8 mouse cellular contexts compared by ENCODE assay signal in the genomic region with DNA sequence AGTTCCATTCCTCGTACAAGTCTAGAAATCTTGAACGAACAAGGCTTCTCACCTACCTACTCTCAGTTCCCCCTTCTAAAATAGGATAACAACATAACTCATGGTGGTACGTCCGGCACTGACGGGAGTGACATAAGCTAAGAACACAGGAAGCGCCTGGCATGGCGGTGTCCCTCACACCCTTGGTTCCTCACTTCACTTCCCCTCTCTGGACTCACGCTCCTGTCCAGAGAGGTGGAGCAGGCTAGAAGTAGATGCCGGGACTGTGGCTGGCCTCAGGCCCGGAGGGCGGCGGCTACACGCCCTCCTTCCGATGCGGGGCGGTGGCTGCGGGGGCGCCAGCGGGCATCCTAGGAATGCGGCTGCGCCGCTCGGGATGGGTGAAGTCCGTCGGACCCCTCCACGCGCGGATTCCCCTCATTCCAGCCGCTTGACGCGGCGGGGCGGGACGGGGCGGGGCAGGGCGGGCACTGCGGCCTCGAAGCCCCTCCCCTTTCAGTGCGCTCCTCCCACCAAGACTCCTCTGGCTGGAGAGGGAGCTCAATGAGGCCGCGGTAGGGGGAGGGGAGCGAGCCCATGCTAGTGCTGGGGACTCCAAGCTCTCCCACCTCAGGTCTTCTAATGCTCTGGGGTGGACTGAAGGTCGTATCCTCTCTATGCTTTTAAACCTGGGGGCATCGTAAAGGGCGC. TPM values are rescaled to one million over a fixed set of nuclear protein-coding genes. Genes with fewer than 3 reads are reported as not detected.
DNase-seq lines count a peak whose midpoint lies in the region; ATAC-seq and TF ChIP-seq lines count a peak whose summit lies in the region.

No protein-coding gene starts in this region.

- peak; percentile 99 for DNase-seq in 3134 (ENCODE audit: extremely low read depth, insufficient read length, low spot score)
- peak; percentile 90 to 95 for DNase-seq in adrenal gland, adult (ENCODE audit: inconsistent age in 2 of 2, low spot score in 1 of 2)
- DNase-seq in embryo, embryonic 10 days (ENCODE audit: low spot score): peak; percentile 93
- peak; percentile 99 for DNase-seq in heart, adult 11 months
- peak; percentile 96 for DNase-seq in kidney, adult 11 months
- DNase-seq in liver, embryonic 14.5 days (ENCODE audit: low read depth in 3 of 3, low spot score in 3 of 3): peak; percentile 65 to 76 (median 71)
- peak; percentile 55 to 87 for DNase-seq in natural killer cell, adult 2 months (ENCODE audit: low spot score in 2 of 2)
- DNase-seq in stomach, postnatal 0 days (ENCODE audit: low spot score): peak; percentile 95

- TF ChIP-seq EP300 in liver, embryonic 14.5 days (IDR thresholded peaks at IDR 0.05; ENCODE audit: low read depth): no peak
- TF ChIP-seq EP300 in stomach, postnatal 0 days (optimal IDR thresholded peaks at IDR 0.05): peak; percentile 39

- peak overlapping the region; percentile 92 for H3K27ac ChIP-seq in liver, embryonic 14.5 days
- peak overlapping the region; percentile 97 for H3K27ac ChIP-seq in stomach, postnatal 0 days (replicated peaks)

- peak overlapping the region; percentile 96 for H3K4me2 ChIP-seq in liver, embryonic 14.5 days (ENCODE audit: low read depth)
- H3K4me2 ChIP-seq in stomach, postnatal 0 days (replicated peaks; ENCODE audit: low read depth): peak overlapping the region; percentile 77

- peak overlapping the region; percentile 59 to 85 for H3K4me3 ChIP-seq in liver, embryonic 14.5 days (ENCODE audit: insufficient read depth in 1 of 2, low read depth in 2 of 2, low read length in 2 of 2)
- H3K4me3 ChIP-seq in stomach, postnatal 0 days (ENCODE audit: low read depth, low read length): peak overlapping the region; percentile 51

- peaks cover 40 to 52% of the 10 kb centered on the region in 2 experiments for H3K4me1 ChIP-seq in liver, embryonic 14.5 days (replicated peaks; ENCODE audit: control insufficient read depth in 2 of 2, insufficient read depth in 2 of 2, low read length in 1 of 2)
- H3K4me1 ChIP-seq in stomach, postnatal 0 days (replicated peaks; ENCODE audit: control insufficient read depth, insufficient read depth): peaks cover 13% of the 10 kb centered on the region

- H3K36me3 ChIP-seq in liver, embryonic 14.5 days (replicated peaks; ENCODE audit: control insufficient read depth, insufficient read depth, low read depth): no peaks in the 10 kb centered on the region
- peaks cover 7% of the 10 kb centered on the region for H3K36me3 ChIP-seq in stomach, postnatal 0 days (ENCODE audit: control insufficient read depth, insufficient read depth, low read length)

- no peaks in the 10 kb centered on the region for H3K9me3 ChIP-seq in liver, embryonic 14.5 days (ENCODE audit: control insufficient read depth, low read length)
- no peaks in the 10 kb centered on the region for H3K9me3 ChIP-seq in stomach, postnatal 0 days (ENCODE audit: control insufficient read depth, low read length)

- no peaks in the 10 kb centered on the region for H3K27me3 ChIP-seq in liver, embryonic 14.5 days (ENCODE audit: control insufficient read depth, insufficient read depth, low read length)
- H3K27me3 ChIP-seq in stomach, postnatal 0 days (ENCODE audit: control insufficient read depth, insufficient read depth, low read length): no peaks in the 10 kb centered on the region

- peak overlapping the region; percentile 82 for H3K9ac ChIP-seq in liver, embryonic 14.5 days (replicated peaks)
- peak overlapping the region; percentile 61 for H3K9ac ChIP-seq in stomach, postnatal 0 days (ENCODE audit: low read length)

- ATAC-seq in liver, embryonic 14.5 days (ENCODE audit: insufficient read depth): peak; percentile 71
- ATAC-seq in stomach, postnatal 0 days (ENCODE audit: low FRiP score, low TSS enrichment): peak; percentile 72

- TF ChIP-seq CTCF in liver, embryonic 14.5 days (IDR thresholded peaks at IDR 0.05; ENCODE audit: low read depth): no peak
- no peak for TF ChIP-seq CTCF in stomach, postnatal 0 days (IDR thresholded peaks at IDR 0.05; ENCODE audit: low read depth)

- under 1% methylated on average over 42 of the region's 45 CpGs for WGBS in liver, embryonic 14.5 days (ENCODE audit: insufficient replicate concordance)
- under 1% methylated on average over 37 of the region's 45 CpGs for WGBS in stomach, postnatal 0 days

RNA-seq across cellular contexts. Expression of gene Myo1c, which starts 3.6 kb away (rescaled TPM):
- 12.8 and 14.4 TPM in 2 replicates for polyA plus RNA-seq in liver, embryonic 14.5 days (2012; rRNA removed)
- 12.6 and 16.3 TPM in 2 replicates for polyA plus RNA-seq in liver, embryonic 14.5 days (2014; fragmentation: Nextera tagmentation; extraction: Ambion mirVana)
- 41.8 and 41.9 TPM in 2 replicates for polyA plus RNA-seq in stomach, postnatal 0 days (2015; fragmentation: Nextera tagmentation; extraction: Ambion mirVana)

RNA-seq across cellular contexts. Expression of gene Inpp5k, which starts 23.1 kb away (rescaled TPM):
- 10.8 and 13.0 TPM in 2 replicates for polyA plus RNA-seq in liver, embryonic 14.5 days (2012; rRNA removed)
- 16.3 and 17.0 TPM in 2 replicates for polyA plus RNA-seq in liver, embryonic 14.5 days (2014; fragmentation: Nextera tagmentation; extraction: Ambion mirVana)
- polyA plus RNA-seq in stomach, postnatal 0 days (2015; fragmentation: Nextera tagmentation; extraction: Ambion mirVana): 19.0 and 22.4 TPM in 2 replicates

RNA-seq across cellular contexts. Expression of gene Crk, which starts 25.1 kb away (rescaled TPM):
- 15.0 and 20.1 TPM in 2 replicates for polyA plus RNA-seq in liver, embryonic 14.5 days (2012; rRNA removed)
- polyA plus RNA-seq in liver, embryonic 14.5 days (2014; fragmentation: Nextera tagmentation; extraction: Ambion mirVana): 24.5 and 27.7 TPM in 2 replicates
- 63.5 and 68.8 TPM in 2 replicates for polyA plus RNA-seq in stomach, postnatal 0 days (2015; fragmentation: Nextera tagmentation; extraction: Ambion mirVana)

Comparison
In these comparisons a context has a peak if more than half of its experiments do, and no peak if none do; other contexts are left out.
1. Peak in every context shown above with its lines: DNase-seq, ATAC-seq, H3K4me3 ChIP-seq and H3K27ac ChIP-seq.